Mouse (Mus musculus) left cerebral cortex, postnatal 10 days (tissue): ENCODE measurements around the gene Cpne2. TPM values are rescaled to one million over a fixed set of nuclear protein-coding genes. Genes with fewer than 3 reads are reported as not detected.

Source experiments
- DNase-seq, 2 experiments: peaks; one replicate each; pipeline ENCODE4 v3.0.0; 2021 to 2022; ENCODE audit warnings: low spot score in 2 of 2, mixed read lengths in 1 of 2; ENCODE audit errors: extremely low spot score in 1 of 2
- intact Hi-C: fragments of 180-260 bp; cut with DNase I; formaldehyde crosslinking; loops from one replicate; pipeline ENCODE4 v1.15.1; 2025
- total RNA-seq, 2 experiments: library from RNA; stranded (reverse); gene quantifications; 2 replicates each; pipeline ENCODE4 v1.2.3; 2021

Gene Cpne2
- total RNA-seq, 2 experiments from 2014 or later: 40.3 to 42.3 TPM

- intact Hi-C loops: no loop called here
- no peak for DNase-seq
Observed at GRCm38 (mm10) chr8:94530643-94531042, 2.1 kb upstream of the Cpne2 start.

GRCm38 (mm10) chr8:94532000-94532399 is 790 bp upstream of the Cpne2 start:
- intact Hi-C loops: no loop called here
- no peak for DNase-seq

GRCm38 (mm10) chr8:94532525-94532872 is 291 bp upstream of the Cpne2 start:
- intact Hi-C loops: no loop called here
- DNase-seq: no peak

- DNase-seq: no peak
- intact Hi-C loops: loop anchor here (2.0 kb wide), 1 partner anchor 42 kb away; no protein-coding TSS in a partner anchor
Observed at GRCm38 (mm10) chr8:94534612-94535011, 1.8 kb downstream of the Cpne2 start.

GRCm38 (mm10) chr8:94535631-94536030 is 2.8 kb downstream of the Cpne2 start:
- intact Hi-C loops: loop anchor here (2.0 kb wide), 1 partner anchor 41 kb away; no protein-coding TSS in a partner anchor
- no peak for DNase-seq

GRCm38 (mm10) chr8:94537456-94537855 is 4.7 kb downstream of the Cpne2 start:
- intact Hi-C loops: no loop called here
- DNase-seq: no peak

GRCm38 (mm10) chr8:94540025-94540424 is 7.2 kb downstream of the Cpne2 start:
- intact Hi-C loops: no loop called here
- no peak for DNase-seq

- DNase-seq: no peak
- intact Hi-C loops: no loop called here
Observed at GRCm38 (mm10) chr8:94540889-94541795, 8.4 kb downstream of the Cpne2 start.

- no peak for DNase-seq
- intact Hi-C loops: no loop called here
Observed at GRCm38 (mm10) chr8:94543981-94544380, 11.2 kb downstream of the Cpne2 start.

- peak in 1 of 2 experiments; percentile 60 for DNase-seq
- intact Hi-C loops: no loop called here
Observed at GRCm38 (mm10) chr8:94549041-94549440, 16.3 kb downstream of the Cpne2 start.

- no peak for DNase-seq
- intact Hi-C loops: no loop called here
Observed at GRCm38 (mm10) chr8:94549482-94549881, 16.7 kb downstream of the Cpne2 start.

GRCm38 (mm10) chr8:94549998-94550397 is 17.2 kb downstream of the Cpne2 start:
- DNase-seq: no peak

GRCm38 (mm10) chr8:94551471-94552422 is 19.0 kb downstream of the Cpne2 start:
- intact Hi-C loops: no loop called here
- DNase-seq: peak; percentile 84 to 87

More at GRCm38 (mm10) chr8:94549998-94550397, 17.2 kb downstream of the Cpne2 start:
- intact Hi-C loops: no loop called here

- DNase-seq: no peak
- intact Hi-C loops: no loop called here
Observed at GRCm38 (mm10) chr8:94552696-94553095, 19.9 kb downstream of the Cpne2 start.

GRCm38 (mm10) chr8:94557281-94557680 is 24.5 kb downstream of the Cpne2 start:
- intact Hi-C loops: no loop called here
- DNase-seq: no peak

- peak in 1 of 2 experiments; percentile 42 for DNase-seq
- intact Hi-C loops: no loop called here
Observed at GRCm38 (mm10) chr8:94561256-94561655, 28.5 kb downstream of the Cpne2 start.

- intact Hi-C loops: no loop called here
- no peak for DNase-seq
Observed at GRCm38 (mm10) chr8:94564421-94564820, 31.6 kb downstream of the Cpne2 start.

- intact Hi-C loops: no loop called here
- no peak for DNase-seq
Observed at GRCm38 (mm10) chr8:94566033-94566432, 33.2 kb downstream of the Cpne2 start.

- intact Hi-C loops: no loop called here
- no peak for DNase-seq
Observed at GRCm38 (mm10) chr8:94566446-94567158, 33.8 kb downstream of the Cpne2 start.
